8 mouse cellular contexts compared by ENCODE assay signal in genomic region chr9:104035261-104036015, GRCm38 (mm10). TPM values are rescaled to one million over a fixed set of nuclear protein-coding genes. Genes with fewer than 3 reads are reported as not detected.
A peak's percentile ranks its signal among the peaks of the same experiment; 100 is the strongest.
DNase-seq lines count a peak whose midpoint lies in the region; ATAC-seq and TF ChIP-seq lines count a peak whose summit lies in the region.

No protein-coding gene starts in this region.

- no peak overlapping the region for H3K27ac ChIP-seq in heart, adult 2 months
- H3K27ac ChIP-seq in liver, embryonic 13.5 days = no peak overlapping the region

- DNase-seq in adrenal gland, adult (ENCODE audit: inconsistent age in 2 of 2, low spot score in 1 of 2) = peak; percentile 62 to 91
- peak; percentile 91 for DNase-seq in embryo, embryonic 10.5 days (ENCODE audit: low spot score)
- DNase-seq in heart, adult 2 months = peak; percentile 58 to 77
- DNase-seq in kidney, postnatal 25 days = peak; percentile 82 to 89
- peak; percentile 49 for DNase-seq in liver, embryonic 13.5 days
- DNase-seq in retina, adult 2 months (ENCODE audit: low read depth, low spot score) = peak; percentile 43
- peak; percentile 74 for DNase-seq in thymus, postnatal 25 days

- intact Hi-C loops in heart, adult 2 months (cut with DNase I) = loop anchor here (5.0 kb wide), 1 partner anchor 42 kb away; no protein-coding TSS in a partner anchor

- no peaks in the 10 kb centered on the region for H3K4me1 ChIP-seq in heart, adult 2 months (ENCODE audit: control insufficient read depth, insufficient read depth, low read length)
- H3K4me1 ChIP-seq in liver, embryonic 13.5 days (replicated peaks) = no peaks in the 10 kb centered on the region

- TF ChIP-seq CTCF in heart, adult 2 months (IDR thresholded peaks at IDR 0.05) = peak; percentile 92

- TF ChIP-seq EP300 in heart, adult 2 months (IDR thresholded peaks at IDR 0.05; ENCODE audit: insufficient read depth, low read depth, low read length) = no peak

- no peak for TF ChIP-seq POLR2A in heart, adult 2 months (IDR thresholded peaks at IDR 0.05; ENCODE audit: insufficient read depth, low read depth, low read length)

- 57% methylated on average over 24 of the region's 24 CpGs for WGBS in heart, adult 2 months
- WGBS in liver, embryonic 13.5 days (ENCODE audit: insufficient replicate concordance) = 42% methylated on average over 24 of the region's 24 CpGs

- no peaks in the 10 kb centered on the region for H3K9me3 ChIP-seq in liver, embryonic 13.5 days (replicated peaks)

- no peaks in the 10 kb centered on the region for H3K36me3 ChIP-seq in heart, adult 2 months (ENCODE audit: control insufficient read depth, insufficient read depth, low read length)
- no peaks in the 10 kb centered on the region for H3K36me3 ChIP-seq in liver, embryonic 13.5 days

- no peak overlapping the region for H3K9ac ChIP-seq in heart, adult 2 months (ENCODE audit: low read depth, low read length)
- no peak overlapping the region for H3K9ac ChIP-seq in liver, embryonic 13.5 days

- no peak overlapping the region for H3K4me3 ChIP-seq in heart, adult 2 months
- no peak overlapping the region for H3K4me3 ChIP-seq in liver, embryonic 13.5 days (replicated peaks)

- H3K79me2 ChIP-seq in heart, adult 2 months (replicated peaks; ENCODE audit: control insufficient read depth, insufficient read depth, low read length) = no peaks in the 10 kb centered on the region

- H3K4me2 ChIP-seq in liver, embryonic 13.5 days = no peak overlapping the region

- H3K27me3 ChIP-seq in heart, adult 2 months (ENCODE audit: control insufficient read depth, insufficient read depth, low read length) = no peaks in the 10 kb centered on the region
- no peaks in the 10 kb centered on the region for H3K27me3 ChIP-seq in liver, embryonic 13.5 days

- ATAC-seq in CD4-positive, CD25-positive, alpha-beta regulatory T cell, adult 4 months = peak; percentile 83
- peak; percentile 61; the same call in 1 of the 2 replicates for ATAC-seq in liver, embryonic 13.5 days (ENCODE audit: low read depth)

RNA-seq across cellular contexts. Expression of gene Gm28305, which starts 5.0 kb away (rescaled TPM):
- polyA plus RNA-seq in CD4-positive, CD25-positive, alpha-beta regulatory T cell, adult 4 months (2017; shearing (Covaris generic)) = 1 to 10 TPM in 1 of 2 experiments, not detected in 1; 1.5 TPM
- total RNA-seq in heart, adult 2 months (2021) = not detected
- not detected in 2 replicates for polyA plus RNA-seq in heart, adult 2 months (2012; rRNA removed)
- polyA plus RNA-seq in liver, embryonic 13.5 days (2015; fragmentation: Nextera tagmentation; extraction: Ambion mirVana) = not detected in 2 replicates

RNA-seq across cellular contexts. Expression of gene Uba5, which starts 27.5 kb away (rescaled TPM):
- 10 to 100 TPM; 11.6 to 14.6 TPM for polyA plus RNA-seq in CD4-positive, CD25-positive, alpha-beta regulatory T cell, adult 4 months (2017; shearing (Covaris generic))
- 10 to 100 TPM; 14.8 to 16.0 TPM for total RNA-seq in heart, adult 2 months (2021)
- polyA plus RNA-seq in heart, adult 2 months (2012; rRNA removed) = 11.4 and 22.0 TPM in 2 replicates
- 20.6 and 23.2 TPM in 2 replicates for polyA plus RNA-seq in liver, embryonic 13.5 days (2015; fragmentation: Nextera tagmentation; extraction: Ambion mirVana)

RNA-seq across cellular contexts. Expression of gene Acad11, which starts 27.7 kb away (rescaled TPM):
- polyA plus RNA-seq in CD4-positive, CD25-positive, alpha-beta regulatory T cell, adult 4 months (2017; shearing (Covaris generic)) = 10 to 100 TPM in 1 of 2 experiments, 1 to 10 TPM in 1; 9.5 to 12.7 TPM
- 100 to 1,000 TPM in 1 of 2 experiments, 10 to 100 TPM in 1; 99.8 to 110 TPM for total RNA-seq in heart, adult 2 months (2021)
- polyA plus RNA-seq in heart, adult 2 months (2012; rRNA removed) = 72.8 and 135 TPM in 2 replicates
- polyA plus RNA-seq in liver, embryonic 13.5 days (2015; fragmentation: Nextera tagmentation; extraction: Ambion mirVana) = 11.3 and 14.2 TPM in 2 replicates

RNA-seq across cellular contexts. Expression of gene Nphp3, which starts 33.1 kb away (rescaled TPM):
- polyA plus RNA-seq in CD4-positive, CD25-positive, alpha-beta regulatory T cell, adult 4 months (2017; shearing (Covaris generic)) = under 1 TPM; 0.39 to 0.85 TPM
- 1 to 10 TPM; 2.4 to 2.5 TPM for total RNA-seq in heart, adult 2 months (2021)
- 4.9 and 7.5 TPM in 2 replicates for polyA plus RNA-seq in heart, adult 2 months (2012; rRNA removed)
- polyA plus RNA-seq in liver, embryonic 13.5 days (2015; fragmentation: Nextera tagmentation; extraction: Ambion mirVana) = 0.99 and 1.2 TPM in 2 replicates
